Mouse (Mus musculus) neural tube, embryonic 13.5 days (tissue): ENCODE results near the gene Ruvbl2. TPM values are rescaled to one million over a fixed set of nuclear protein-coding genes. Genes with fewer than 3 reads are reported as not detected.
A peak's percentile ranks its signal among the peaks of the same experiment; 100 is the strongest.
"Not testable (repeated sequence)": the region's sequence is repeated elsewhere in the genome, so short reads cannot be mapped to it uniquely, and the experiment has no call there.

ENCODE experiments used
- ATAC-seq: fragments of 200-750 bp; cut with Nextera tagmentation; 2 replicates; pipeline ENCODE4 v1.8.0; 2017; ENCODE audit warnings: low read depth, mild to moderate bottlenecking, moderate TSS enrichment, moderate library complexity
- H3K27ac ChIP-seq: fragments of 300-500 bp; sonication (generic); replicated peaks from 2 replicates; pipeline ENCODE4 v1.5.1; 2015; ENCODE audit warnings: moderate library complexity, mild to moderate bottlenecking, inconsistent platforms
- H3K27me3 ChIP-seq: fragments of 300-500 bp; sonication (generic); 2 replicates; pipeline ENCODE4 v1.6.1; 2015; ENCODE audit warnings: mild to moderate bottlenecking, inconsistent platforms
- H3K36me3 ChIP-seq: fragments of 300-500 bp; sonication (generic); 2 replicates; pipeline ENCODE4 v1.6.1; 2015; ENCODE audit warnings: mild to moderate bottlenecking, inconsistent platforms
- H3K4me1 ChIP-seq: fragments of 300-500 bp; sonication (generic); replicated peaks from 2 replicates; pipeline ENCODE4 v1.6.1; 2015; ENCODE audit warnings: inconsistent platforms
- H3K4me2 ChIP-seq: fragments of 300-500 bp; sonication (generic); 2 replicates; pipeline ENCODE4 v1.6.1; 2015; ENCODE audit warnings: inconsistent platforms, mild to moderate bottlenecking, moderate library complexity
- H3K4me3 ChIP-seq: fragments of 300-500 bp; sonication (generic); 2 replicates; pipeline ENCODE4 v1.5.1; 2015; ENCODE audit warnings: mild to moderate bottlenecking, inconsistent platforms
- H3K9ac ChIP-seq: fragments of 300-500 bp; sonication (generic); 2 replicates; pipeline ENCODE4 v1.6.1; 2015; ENCODE audit warnings: moderate library complexity, mild to moderate bottlenecking, inconsistent platforms
- H3K9me3 ChIP-seq: fragments of 300-500 bp; sonication (generic); 2 replicates; pipeline ENCODE4 v1.6.1; 2016; ENCODE audit warnings: inconsistent platforms
- WGBS: fragments of 180-500 bp; shearing (Covaris S2); methylation state at CpG from one replicate; pipeline ENCODE4 v1.1.7; 2015; 5-methylcytosine and 5-hydroxymethylcytosine counted together
- polyA plus RNA-seq: library from polyadenylated mRNA; unstranded; fragments of >200 nt; fragmentation: Nextera tagmentation; extraction: Ambion mirVana; gene quantifications from 2 replicates; pipeline ENCODE4 v1.2.1, GENCODE M21; 2015

Gene Ruvbl2
- 89.7 and 111 TPM in 2 replicates for polyA plus RNA-seq

DNA sequence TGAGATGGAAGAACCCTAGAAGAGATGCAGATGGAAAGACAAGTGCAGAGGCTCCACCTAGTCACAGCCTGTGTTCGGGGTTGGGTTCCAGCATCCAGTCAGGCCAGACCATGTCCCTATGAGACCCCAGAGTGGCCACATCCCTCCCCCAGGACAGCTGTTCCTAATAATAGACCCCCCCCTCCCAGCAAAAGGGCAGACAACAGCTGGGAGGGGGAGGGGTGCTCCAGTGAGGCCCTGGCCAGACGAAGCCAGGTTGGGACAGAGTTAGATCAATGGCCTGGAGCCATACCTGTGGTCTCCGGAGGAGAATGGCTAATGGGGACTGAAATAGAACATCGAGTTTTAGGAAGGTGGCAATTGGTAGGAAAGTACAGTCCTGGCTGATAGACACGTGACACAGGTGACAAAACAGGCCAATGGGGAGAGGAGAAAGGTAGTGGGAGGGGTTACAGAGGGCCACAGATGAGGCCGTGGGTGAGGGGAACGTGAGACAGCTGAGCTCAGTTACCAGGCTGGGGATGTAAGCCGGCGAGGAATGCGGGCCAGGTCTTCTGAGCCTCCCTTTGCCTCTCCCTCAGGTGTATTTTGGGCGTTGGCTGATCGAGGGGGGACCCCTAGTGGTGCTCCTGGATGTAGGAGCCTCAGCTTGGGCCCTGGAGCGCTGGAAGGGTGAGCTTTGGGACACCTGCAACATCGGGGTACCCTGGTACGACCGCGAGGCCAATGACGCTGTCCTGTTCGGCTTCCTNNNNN, at the start of gene Ruvbl2:
Ruvbl2 (minus strand) TSS at position 576 of the 756 bp plus-strand sequence.
- Histone ChIP-seq H3K4me1 (peaks cover 44% of the 10 kb centered on the region), H3K36me3 (peaks cover 23% of the 10 kb centered on the region), H3K27ac (no peak within 1 kb of the TSS), H3K9ac (peak within 1 kb of the TSS; percentile 41; the same call in 1 of the 2 replicates), H3K4me2 (0 out of 2 replicates have a peak within 1 kb of the TSS, but pooled peaks have one; percentile 13), H3K27me3 (no peaks in the 10 kb centered on the region), H3K9me3 (no peaks in the 10 kb centered on the region), H3K4me3 (no peak within 1 kb of the TSS)
- 21% methylated on average over 19 of the region's 19 CpGs for WGBS
- no peak for ATAC-seq

DNA sequence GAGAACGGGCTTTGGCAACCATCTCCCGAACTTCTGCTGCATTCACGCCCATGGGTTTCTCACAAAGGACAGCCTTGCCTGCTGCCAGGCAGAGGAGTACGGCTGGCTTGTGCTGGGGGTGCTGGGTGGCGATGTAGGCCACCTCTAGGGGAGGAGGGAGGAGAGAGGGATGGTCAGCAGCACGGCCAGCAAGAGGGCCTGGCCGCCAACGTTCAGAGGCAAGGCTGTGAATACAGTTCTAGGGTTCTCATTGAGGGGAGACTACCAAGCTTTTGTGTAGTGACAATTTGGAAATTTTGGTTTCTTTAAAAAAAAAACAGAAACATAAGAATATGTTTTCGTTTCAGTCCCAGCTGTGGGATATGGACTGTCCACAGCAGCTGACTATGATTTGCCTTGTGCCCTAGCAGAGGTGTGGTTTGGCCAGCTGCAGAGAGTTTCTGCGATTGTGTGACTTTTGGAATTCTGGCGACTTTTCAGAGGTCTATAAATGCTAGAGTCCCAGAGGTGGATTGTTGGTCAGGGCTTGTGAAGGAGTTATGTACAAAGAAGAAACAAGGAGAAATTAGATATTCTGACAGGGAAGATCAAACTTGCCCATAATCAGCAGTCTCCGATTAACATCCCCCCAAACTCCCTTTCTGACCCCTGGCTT, 49.0 kb upstream of the Ruvbl2 start, which contains the start of gene Gm45808:
Gm45808 (minus strand) TSS at position 51 of the 655 bp plus-strand sequence.
- Histone ChIP-seq H3K36me3 (peaks cover under 1% of the 10 kb centered on the region; the same call in 1 of the 2 replicates), H3K9me3 (no peaks in the 10 kb centered on the region), H3K9ac (no peak within 1 kb of the TSS; the same call in 1 of the 2 replicates), H3K27me3 (no peaks in the 10 kb centered on the region), H3K4me1 (peaks cover 25% of the 10 kb centered on the region), H3K4me2 (no peak within 1 kb of the TSS; the same call in 1 of the 2 replicates), H3K27ac (0 out of 2 replicates have a peak within 1 kb of the TSS, but pooled peaks have one; percentile 79), H3K4me3 (no peak within 1 kb of the TSS)
- 85% methylated on average over 12 of the region's 12 CpGs for WGBS
- ATAC-seq, result no peak

DNA sequence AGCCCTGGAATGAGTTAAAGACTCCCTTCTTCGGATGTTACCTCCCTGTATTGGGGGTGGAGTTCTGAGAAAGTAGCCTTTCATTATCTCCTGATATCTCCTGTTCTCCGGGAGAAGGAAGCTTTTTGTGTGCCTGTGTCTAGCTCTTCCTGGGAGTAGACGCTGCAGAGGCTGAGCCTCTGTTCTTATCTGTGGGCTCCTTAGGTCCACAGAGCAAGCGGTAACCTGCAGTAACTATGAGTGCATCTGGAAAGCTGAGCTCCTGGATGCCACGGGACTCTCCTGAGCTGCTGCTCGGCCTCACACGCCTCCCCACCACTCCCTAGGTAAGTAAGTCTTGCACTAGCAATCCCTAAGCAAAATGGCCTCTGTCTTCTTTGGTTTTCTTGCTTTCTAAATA, 48.3 kb upstream of the Ruvbl2 start:
- Histone ChIP-seq H3K4me2 (no peak overlapping the region), H3K27ac (no peak overlapping the region), H3K4me1 (peaks cover 23% of the 10 kb centered on the region), H3K27me3 (no peaks in the 10 kb centered on the region), H3K36me3 (no peaks in the 10 kb centered on the region), H3K9me3 (no peaks in the 10 kb centered on the region), H3K9ac (no peak overlapping the region), H3K4me3 (no peak overlapping the region)
- 84% methylated on average over 7 of the region's 7 CpGs for WGBS
- ATAC-seq, result no peak

DNA sequence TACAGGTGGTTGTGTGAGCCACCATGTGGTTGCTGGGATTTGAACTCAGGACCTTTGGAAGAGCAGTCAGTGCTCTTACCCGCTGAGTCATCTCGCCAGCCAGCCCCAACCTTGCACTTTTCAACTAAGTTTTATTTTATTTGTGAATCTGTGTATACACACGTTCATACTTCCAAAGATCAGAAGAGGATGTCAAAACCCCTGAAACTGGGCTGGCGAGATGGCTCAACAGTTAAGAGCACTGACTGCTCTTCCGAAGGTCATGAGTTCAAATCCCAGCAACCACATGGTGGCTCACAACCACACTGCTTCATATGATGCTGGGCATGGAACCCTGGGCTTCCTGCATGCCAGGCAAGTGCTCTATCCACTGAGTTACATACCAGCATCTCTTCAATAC, 47.1 kb upstream of the Ruvbl2 start:
- H3K36me3 ChIP-seq, H3K4me2 ChIP-seq, H3K4me3 ChIP-seq, H3K27me3 ChIP-seq, H3K9me3 ChIP-seq, H3K27ac ChIP-seq, ATAC-seq, H3K9ac ChIP-seq: not testable (repeated sequence)
- WGBS, result 93% methylated on average over 5 of the region's 5 CpGs
- peaks cover 13% of the 10 kb centered on the region; the same call in 1 of the 2 replicates for H3K4me1 ChIP-seq

DNA sequence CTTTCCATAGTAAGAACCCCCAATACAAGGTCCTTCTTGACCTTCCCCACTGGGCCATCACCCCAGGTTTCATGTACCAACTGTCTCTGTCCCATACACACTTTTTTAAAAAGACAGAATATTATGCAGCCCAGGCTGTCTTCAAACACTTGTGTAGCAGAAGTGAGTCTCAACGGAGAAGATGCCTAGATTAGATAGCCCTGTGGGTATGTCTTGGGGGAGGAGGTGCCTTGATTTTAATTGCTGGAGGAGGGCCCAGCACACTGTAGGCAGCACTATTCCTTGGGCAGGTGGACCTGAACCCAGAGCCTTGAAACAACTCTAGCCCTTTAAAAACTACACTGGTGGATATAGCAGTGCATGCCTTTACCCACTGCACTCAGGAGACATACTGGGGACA, 44.3 kb upstream of the Ruvbl2 start:
- no peak overlapping the region for H3K27ac ChIP-seq
- ATAC-seq, result no peak
- H3K4me1 ChIP-seq, result no peaks in the 10 kb centered on the region
- WGBS, result 84% methylated on average over 1 of the region's 1 CpGs
- H3K36me3 ChIP-seq, result no peaks in the 10 kb centered on the region
- no peaks in the 10 kb centered on the region for H3K9me3 ChIP-seq
- no peak overlapping the region for H3K9ac ChIP-seq
- no peak overlapping the region for H3K4me3 ChIP-seq
- no peak overlapping the region for H3K4me2 ChIP-seq
- no peaks in the 10 kb centered on the region for H3K27me3 ChIP-seq

DNA sequence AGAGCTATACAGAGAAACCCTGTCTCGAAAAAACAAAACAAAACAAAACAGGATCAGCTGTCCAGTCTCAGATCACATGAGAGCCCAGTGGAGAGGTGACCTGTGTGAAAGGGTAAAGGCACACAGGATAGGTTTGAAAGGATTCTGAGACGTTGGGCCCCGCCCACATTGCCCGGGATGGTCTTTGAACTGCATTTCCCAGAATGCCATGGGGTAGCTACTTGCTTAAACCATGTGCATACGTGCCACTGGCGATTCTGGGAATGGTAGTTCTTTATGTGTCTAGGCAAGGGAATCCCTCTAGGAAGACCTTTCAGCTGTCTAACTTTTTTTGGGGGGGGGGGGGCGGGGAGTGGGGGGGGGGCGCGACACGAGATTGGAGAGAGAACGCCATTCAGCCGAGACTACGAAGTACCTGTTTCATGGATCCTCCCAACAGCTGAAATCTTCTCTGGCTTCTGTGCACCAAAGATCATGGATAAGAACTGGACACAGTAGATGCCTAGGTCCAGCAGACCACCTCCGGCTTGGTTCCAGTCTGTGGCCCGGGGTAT, 43.6 kb upstream of the Ruvbl2 start, which contains the start of gene Tulp2:
Tulp2 (plus strand) TSS at position 504 of the 554 bp plus-strand sequence.
- Histone ChIP-seq H3K4me3 (no peak within 1 kb of the TSS), H3K36me3 (no peaks in the 10 kb centered on the region), H3K27ac (no peak within 1 kb of the TSS), H3K27me3 (no peaks in the 10 kb centered on the region), H3K4me2 (no peak within 1 kb of the TSS), H3K9ac (no peak within 1 kb of the TSS), H3K9me3 (no peaks in the 10 kb centered on the region), H3K4me1 (no peaks in the 10 kb centered on the region)
- ATAC-seq, result peak; percentile 82
- WGBS, result 49% methylated on average over 14 of the region's 15 CpGs

DNA sequence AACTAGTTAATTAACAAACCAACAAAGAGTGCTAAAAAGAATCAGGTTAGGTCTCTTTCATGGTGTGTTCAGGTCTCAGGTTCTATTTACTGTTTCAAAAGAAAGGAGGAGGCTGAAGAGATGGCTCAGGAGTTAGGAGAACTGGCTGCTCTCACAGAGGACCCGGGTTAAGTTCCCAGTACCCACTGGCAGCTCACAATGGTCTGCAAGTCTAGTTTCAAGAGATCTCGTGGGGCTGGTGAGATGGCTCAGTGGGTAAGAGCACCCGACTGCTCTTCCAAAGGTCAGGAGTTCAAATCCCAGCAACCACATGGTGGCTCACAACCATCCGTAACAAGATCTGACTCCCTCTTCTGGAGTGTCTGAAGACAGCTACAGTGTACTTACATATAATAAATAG, 42.4 kb upstream of the Ruvbl2 start:
- H3K27ac ChIP-seq, H3K4me1 ChIP-seq, H3K36me3 ChIP-seq, H3K9ac ChIP-seq, H3K4me2 ChIP-seq, H3K27me3 ChIP-seq, H3K9me3 ChIP-seq, H3K4me3 ChIP-seq, ATAC-seq: not testable (repeated sequence)
- 58% methylated on average over 4 of the region's 4 CpGs for WGBS

DNA sequence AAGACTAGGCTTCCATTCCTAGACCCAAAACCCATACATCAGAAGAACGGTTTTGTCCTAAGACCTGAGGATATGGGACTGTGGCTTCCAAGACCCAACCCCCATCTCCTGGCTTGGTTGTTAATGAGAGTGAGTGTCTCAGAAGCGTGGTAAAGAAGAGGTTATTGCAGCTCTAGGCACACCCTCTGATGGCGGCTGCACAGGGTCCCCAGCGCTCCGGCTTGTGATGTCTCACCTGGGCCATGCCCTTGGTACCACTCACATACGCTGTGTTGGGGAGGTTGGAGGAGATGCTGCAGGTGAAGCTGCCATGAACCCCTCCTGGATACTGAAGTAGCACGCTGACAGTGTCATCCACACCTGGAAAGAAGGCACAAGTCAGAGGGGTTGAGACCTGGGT, 40.9 kb upstream of the Ruvbl2 start:
- 96% methylated on average over 7 of the region's 7 CpGs for WGBS
- no peak overlapping the region for H3K27ac ChIP-seq
- no peaks in the 10 kb centered on the region for H3K36me3 ChIP-seq
- no peaks in the 10 kb centered on the region for H3K27me3 ChIP-seq
- H3K4me2 ChIP-seq, result no peak overlapping the region
- no peak overlapping the region for H3K9ac ChIP-seq
- ATAC-seq, result no peak
- H3K9me3 ChIP-seq, result no peaks in the 10 kb centered on the region
- H3K4me3 ChIP-seq, result no peak overlapping the region
- H3K4me1 ChIP-seq, result no peaks in the 10 kb centered on the region

DNA sequence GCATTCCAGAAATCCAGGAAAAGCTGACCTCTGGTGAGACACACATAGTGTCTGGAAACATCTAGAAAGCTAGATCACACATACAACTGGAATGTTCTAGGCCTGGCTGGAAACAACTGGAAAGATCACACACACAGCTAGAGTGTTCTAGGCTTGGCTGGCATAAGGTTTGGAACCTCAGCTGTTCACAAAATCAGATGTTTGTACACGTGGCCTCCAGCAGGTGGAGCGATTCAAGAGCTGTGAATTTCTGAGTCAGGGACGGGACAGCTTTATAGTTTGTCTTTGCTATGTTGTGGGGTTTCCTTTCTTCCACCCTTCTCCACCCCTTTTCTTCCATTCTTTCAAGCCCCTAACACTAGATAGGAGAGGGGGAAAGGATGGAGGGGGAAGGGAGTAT, 39.1 kb upstream of the Ruvbl2 start:
- no peaks in the 10 kb centered on the region for H3K4me1 ChIP-seq
- ATAC-seq, result 0 out of 2 replicates have a peak, but pooled peaks have one; percentile 6
- H3K4me3 ChIP-seq, result no peak overlapping the region
- H3K27me3 ChIP-seq, result no peaks in the 10 kb centered on the region
- WGBS, result 13% methylated on average over 3 of the region's 3 CpGs
- no peaks in the 10 kb centered on the region for H3K9me3 ChIP-seq
- H3K4me2 ChIP-seq, result no peak overlapping the region
- H3K36me3 ChIP-seq, result no peaks in the 10 kb centered on the region
- H3K9ac ChIP-seq, result no peak overlapping the region
- H3K27ac ChIP-seq, result no peak overlapping the region

DNA sequence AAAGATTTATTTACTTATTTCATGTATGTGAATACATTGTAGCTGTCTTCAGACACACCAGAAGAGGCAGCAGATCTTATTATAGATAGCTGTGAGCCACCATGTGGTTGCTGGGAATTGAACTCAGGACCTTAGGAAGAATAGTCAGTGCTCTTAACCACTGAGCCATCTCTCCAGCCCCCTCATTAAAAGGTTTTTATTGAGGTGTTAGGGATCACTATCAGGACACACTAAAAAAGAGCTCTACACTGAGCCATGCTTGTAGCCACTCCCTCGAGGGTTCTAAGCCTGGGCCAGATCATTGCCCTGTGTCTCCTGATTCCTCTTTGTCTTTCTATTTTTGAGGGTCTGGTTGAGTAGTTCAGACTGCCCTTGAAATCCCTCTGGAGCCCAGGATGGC, 38.6 kb upstream of the Ruvbl2 start:
- 61% methylated on average over 1 of the region's 1 CpGs for WGBS
- H3K4me3 ChIP-seq, result no peak overlapping the region
- no peak for ATAC-seq
- H3K9ac ChIP-seq, result no peak overlapping the region
- no peaks in the 10 kb centered on the region for H3K4me1 ChIP-seq
- H3K4me2 ChIP-seq, result no peak overlapping the region
- H3K27ac ChIP-seq, result no peak overlapping the region
- no peaks in the 10 kb centered on the region for H3K36me3 ChIP-seq
- no peaks in the 10 kb centered on the region for H3K9me3 ChIP-seq
- no peaks in the 10 kb centered on the region for H3K27me3 ChIP-seq

DNA sequence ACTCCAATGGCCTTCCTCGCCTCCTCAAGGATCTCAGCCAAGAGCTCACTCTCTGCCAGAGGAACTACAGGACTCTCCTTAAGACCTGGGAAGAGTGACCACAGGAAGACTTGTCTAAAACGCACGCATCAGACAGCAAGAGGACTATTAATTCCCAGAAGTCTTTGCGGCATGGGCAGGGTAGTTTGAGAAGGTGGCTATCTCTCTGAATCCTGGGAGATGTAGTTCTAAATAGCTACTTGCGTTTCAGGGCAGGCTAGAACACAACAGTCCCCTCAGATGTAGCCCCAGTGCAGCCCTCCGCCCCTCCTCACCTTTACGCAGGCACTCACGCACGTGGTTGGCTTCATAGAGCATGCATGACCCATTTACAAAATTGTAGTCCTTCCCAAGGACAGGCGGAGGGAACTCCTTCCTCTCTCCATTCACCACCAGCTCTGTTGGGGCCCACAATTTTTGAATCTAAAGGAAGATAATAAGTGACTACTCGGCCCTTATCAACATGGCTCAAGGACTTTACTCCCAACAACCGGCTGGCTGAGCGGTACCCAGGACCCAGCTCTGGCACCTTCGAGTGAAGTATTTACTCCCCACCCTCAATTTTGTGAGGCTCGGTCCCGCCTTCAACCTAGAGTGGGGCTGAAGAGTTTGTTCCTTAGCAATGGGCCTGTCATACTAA, 37.5 kb upstream of the Ruvbl2 start:
- no peaks in the 10 kb centered on the region for H3K27me3 ChIP-seq
- H3K27ac ChIP-seq, result no peak overlapping the region
- H3K4me2 ChIP-seq, result peak overlapping the region; percentile 40
- ATAC-seq, result 0 out of 2 replicates have a peak, but pooled peaks have one; percentile 38
- H3K4me1 ChIP-seq, result no peaks in the 10 kb centered on the region
- no peaks in the 10 kb centered on the region for H3K36me3 ChIP-seq
- H3K9ac ChIP-seq, result peak overlapping the region; percentile 38; the same call in 1 of the 2 replicates
- 77% methylated on average over 16 of the region's 16 CpGs for WGBS
- H3K4me3 ChIP-seq, result peak overlapping the region; percentile 17
- no peaks in the 10 kb centered on the region for H3K9me3 ChIP-seq

DNA sequence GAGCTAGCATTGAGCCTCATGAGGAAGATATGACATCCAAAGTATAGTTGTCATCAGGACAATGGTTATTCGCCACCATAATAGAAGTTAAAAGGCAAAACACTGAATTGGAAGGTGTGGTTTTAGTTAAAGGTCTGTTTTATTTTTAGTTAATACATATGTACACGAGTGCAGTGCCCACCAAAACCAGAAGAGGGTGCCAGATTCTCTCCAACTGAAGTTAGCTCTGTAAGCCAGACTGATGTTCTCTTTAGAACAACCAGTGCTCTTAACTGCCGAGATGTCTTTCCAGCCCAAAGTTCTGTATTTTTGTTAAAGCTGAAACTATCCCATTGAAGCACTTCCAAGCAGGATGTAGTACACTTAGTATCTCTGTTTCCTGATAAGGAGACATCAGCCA, 33.0 kb upstream of the Ruvbl2 start:
- H3K4me3 ChIP-seq, result no peak overlapping the region

More for the DNA sequence above, 33.0 kb upstream of the Ruvbl2 start:
- Histone ChIP-seq H3K4me1 (peaks cover 11% of the 10 kb centered on the region), H3K9ac (no peak overlapping the region), H3K27me3 (no peaks in the 10 kb centered on the region), H3K4me2 (no peak overlapping the region), H3K27ac (no peak overlapping the region), H3K36me3 (no peaks in the 10 kb centered on the region), H3K9me3 (no peaks in the 10 kb centered on the region)
- WGBS, result 6% methylated on average over 3 of the region's 3 CpGs
- ATAC-seq, result no peak
